Comparison of ENCODE assay signal across 8 mouse cellular contexts in genomic region chrX:136170625-136171024, GRCm38 (mm10). TPM values are rescaled to one million over a fixed set of nuclear protein-coding genes. Genes with fewer than 3 reads are reported as not detected.
A peak's percentile ranks its signal among the peaks of the same experiment; 100 is the strongest.
DNase-seq lines count a peak whose midpoint lies in the region; ATAC-seq and TF ChIP-seq lines count a peak whose summit lies in the region.

No protein-coding gene starts in this region.

- peak overlapping the region; percentile 96 for H3K27ac ChIP-seq in heart, embryonic 12.5 days (ENCODE audit: poor library complexity, severe bottlenecking)
- no peak overlapping the region for H3K27ac ChIP-seq in embryonic facial prominence, embryonic 14.5 days (replicated peaks; ENCODE audit: low read depth, low read length)
- H3K27ac ChIP-seq in hindbrain, postnatal 0 days, result 0 out of 2 replicates have a peak overlapping the region, but pooled peaks have one; percentile 11
- H3K27ac ChIP-seq in midbrain, embryonic 16.5 days (ENCODE audit: low read length), result no peak overlapping the region

- peak overlapping the region; percentile 77 for H3K4me2 ChIP-seq in heart, embryonic 12.5 days
- H3K4me2 ChIP-seq in embryonic facial prominence, embryonic 14.5 days (ENCODE audit: low read depth, low read length), result peak overlapping the region; percentile 54
- H3K4me2 ChIP-seq in hindbrain, postnatal 0 days (ENCODE audit: low read depth, low read length), result peak overlapping the region; percentile 60
- peak overlapping the region; percentile 62 for H3K4me2 ChIP-seq in midbrain, embryonic 16.5 days (ENCODE audit: low read length)

- no peak for TF ChIP-seq CTCF in hindbrain, postnatal 0 days (IDR thresholded peaks at IDR 0.05; ENCODE audit: low read depth)

- 35% methylated on average over 10 of the region's 10 CpGs for WGBS in heart, embryonic 12.5 days
- 62% methylated on average over 10 of the region's 10 CpGs for WGBS in embryonic facial prominence, embryonic 14.5 days
- 67% methylated on average over 10 of the region's 10 CpGs for WGBS in hindbrain, postnatal 0 days
- 60% methylated on average over 10 of the region's 10 CpGs for WGBS in midbrain, embryonic 16.5 days

- intact Hi-C loops in heart, postnatal 36 days (cut with DNase I), result loop anchor here (5.0 kb wide), 1 partner anchor 77 kb away; the partner anchor contains the start of gene Tceal9
- intact Hi-C loops in gastrocnemius, postnatal 14 days (cut with DNase I; ENCODE audit: low total_unique reads), result no loop called here

- peak overlapping the region; percentile 71 for H3K9ac ChIP-seq in heart, embryonic 12.5 days
- peak overlapping the region; percentile 42; the same call in 1 of the 2 replicates for H3K9ac ChIP-seq in embryonic facial prominence, embryonic 14.5 days (ENCODE audit: low read depth, low read length)
- H3K9ac ChIP-seq in hindbrain, postnatal 0 days (replicated peaks; ENCODE audit: low read length), result no peak overlapping the region
- no peak overlapping the region for H3K9ac ChIP-seq in midbrain, embryonic 16.5 days (ENCODE audit: low read depth, low read length)

- no peaks in the 10 kb centered on the region; the same call in 1 of the 2 replicates for H3K36me3 ChIP-seq in heart, embryonic 12.5 days
- H3K36me3 ChIP-seq in embryonic facial prominence, embryonic 14.5 days (ENCODE audit: control insufficient read depth, insufficient read depth, low read length), result 0 out of 2 replicates have a peak, but pooled peaks cover 4% of the 10 kb centered on the region
- no peaks in the 10 kb centered on the region for H3K36me3 ChIP-seq in hindbrain, postnatal 0 days (ENCODE audit: insufficient read depth, low read length)
- H3K36me3 ChIP-seq in midbrain, embryonic 16.5 days (ENCODE audit: control insufficient read depth, insufficient read depth, low read length), result no peaks in the 10 kb centered on the region

- no peaks in the 10 kb centered on the region for H3K27me3 ChIP-seq in heart, embryonic 12.5 days (replicated peaks)
- H3K27me3 ChIP-seq in embryonic facial prominence, embryonic 14.5 days (replicated peaks; ENCODE audit: control insufficient read depth, insufficient read depth, low read length), result no peaks in the 10 kb centered on the region; the same call in 1 of the 2 replicates
- H3K27me3 ChIP-seq in hindbrain, postnatal 0 days (ENCODE audit: insufficient read depth, low read length), result no peaks in the 10 kb centered on the region
- no peaks in the 10 kb centered on the region for H3K27me3 ChIP-seq in midbrain, embryonic 16.5 days (ENCODE audit: control insufficient read depth, insufficient read depth, low read depth, low read length)

- no peak for DNase-seq in heart, postnatal 36 days
- DNase-seq in embryonic facial prominence, embryonic 14.5 days (ENCODE audit: low spot score), result no peak
- DNase-seq in hindbrain, postnatal 0 days (ENCODE audit: low spot score), result no peak
- no peak for DNase-seq in gastrocnemius, postnatal 14 days
- no peak for DNase-seq in cerebellum, postnatal 36 days
- no peak for DNase-seq in kidney, adult 8-10 months

- no peaks in the 10 kb centered on the region for H3K9me3 ChIP-seq in heart, embryonic 12.5 days (replicated peaks)
- no peaks in the 10 kb centered on the region for H3K9me3 ChIP-seq in embryonic facial prominence, embryonic 14.5 days (ENCODE audit: control insufficient read depth, low read length)
- no peaks in the 10 kb centered on the region for H3K9me3 ChIP-seq in hindbrain, postnatal 0 days (ENCODE audit: low read length)
- H3K9me3 ChIP-seq in midbrain, embryonic 16.5 days (replicated peaks; ENCODE audit: control insufficient read depth, low read length, poor library complexity, severe bottlenecking), result no peaks in the 10 kb centered on the region

- peak overlapping the region; percentile 71 for H3K4me3 ChIP-seq in heart, embryonic 12.5 days
- peak overlapping the region; percentile 55 for H3K4me3 ChIP-seq in embryonic facial prominence, embryonic 14.5 days (ENCODE audit: low read depth, low read length)
- H3K4me3 ChIP-seq in hindbrain, postnatal 0 days (ENCODE audit: low read length), result peak overlapping the region; percentile 48
- peak overlapping the region; percentile 56 for H3K4me3 ChIP-seq in midbrain, embryonic 16.5 days (ENCODE audit: low read depth, low read length)

- 0 out of 2 replicates have a peak, but pooled peaks have one; percentile 47 for ATAC-seq in heart, embryonic 12.5 days (ENCODE audit: insufficient number of reproducible peaks, low FRiP score)
- ATAC-seq in embryonic facial prominence, embryonic 14.5 days (ENCODE audit: low read depth), result no peak
- ATAC-seq in hindbrain, postnatal 0 days, result no peak
- no peak for ATAC-seq in midbrain, embryonic 16.5 days

- H3K4me1 ChIP-seq in heart, embryonic 12.5 days (replicated peaks), result no peaks in the 10 kb centered on the region
- no peaks in the 10 kb centered on the region for H3K4me1 ChIP-seq in embryonic facial prominence, embryonic 14.5 days (ENCODE audit: control insufficient read depth, insufficient read depth, low read length)
- no peaks in the 10 kb centered on the region for H3K4me1 ChIP-seq in hindbrain, postnatal 0 days (ENCODE audit: insufficient read depth, low read length)
- H3K4me1 ChIP-seq in midbrain, embryonic 16.5 days (ENCODE audit: control insufficient read depth, insufficient read depth, low read length), result no peaks in the 10 kb centered on the region

RNA-seq across cellular contexts. Expression of gene Tceal8, which starts 1.5 kb away (rescaled TPM):
- 265 and 277 TPM in 2 replicates for polyA plus RNA-seq in heart, embryonic 12.5 days (2016; fragmentation: Nextera tagmentation; extraction: Ambion mirVana)
- total RNA-seq in heart, postnatal 36 days (2021), result 10 to 100 TPM; 17.0 to 19.2 TPM
- 216 and 224 TPM in 2 replicates for polyA plus RNA-seq in embryonic facial prominence, embryonic 14.5 days (2014; fragmentation: Nextera tagmentation; extraction: Ambion mirVana)
- total RNA-seq in hindbrain, postnatal 0 days (2014; rRNA removed), result 72.2 and 82.6 TPM in 2 replicates
- polyA plus RNA-seq in hindbrain, postnatal 0 days (2015; fragmentation: Nextera tagmentation; extraction: Ambion mirVana), result 138 and 146 TPM in 2 replicates
- polyA plus RNA-seq in midbrain, embryonic 16.5 days (2015; fragmentation: Nextera tagmentation; extraction: Ambion mirVana), result 121 and 125 TPM in 2 replicates
- total RNA-seq in gastrocnemius, postnatal 14 days (2021), result 10 to 100 TPM; 29.8 to 32.9 TPM

RNA-seq across cellular contexts. Expression of gene Bex4, which starts 31.8 kb away (rescaled TPM):
- polyA plus RNA-seq in heart, embryonic 12.5 days (2016; fragmentation: Nextera tagmentation; extraction: Ambion mirVana), result 216 and 218 TPM in 2 replicates
- 1 to 10 TPM in 1 of 2 experiments, under 1 TPM in 1; 0.49 to 1.2 TPM for total RNA-seq in heart, postnatal 36 days (2021)
- polyA plus RNA-seq in embryonic facial prominence, embryonic 14.5 days (2014; fragmentation: Nextera tagmentation; extraction: Ambion mirVana), result 34.1 and 35.0 TPM in 2 replicates
- 20.0 and 38.4 TPM in 2 replicates for total RNA-seq in hindbrain, postnatal 0 days (2014; rRNA removed)
- 153 and 160 TPM in 2 replicates for polyA plus RNA-seq in hindbrain, postnatal 0 days (2015; fragmentation: Nextera tagmentation; extraction: Ambion mirVana)
- 170 and 186 TPM in 2 replicates for polyA plus RNA-seq in midbrain, embryonic 16.5 days (2015; fragmentation: Nextera tagmentation; extraction: Ambion mirVana)
- not detected for total RNA-seq in gastrocnemius, postnatal 14 days (2021)

RNA-seq across cellular contexts. Expression of gene Tceal5, which starts 33.1 kb away (rescaled TPM):
- 17.3 and 18.1 TPM in 2 replicates for polyA plus RNA-seq in heart, embryonic 12.5 days (2016; fragmentation: Nextera tagmentation; extraction: Ambion mirVana)
- total RNA-seq in heart, postnatal 36 days (2021), result under 1 TPM in 1 of 2 experiments, not detected in 1; 0.58 TPM
- 6.6 and 7.0 TPM in 2 replicates for polyA plus RNA-seq in embryonic facial prominence, embryonic 14.5 days (2014; fragmentation: Nextera tagmentation; extraction: Ambion mirVana)
- total RNA-seq in hindbrain, postnatal 0 days (2014; rRNA removed), result 3.9 and 4.3 TPM in 2 replicates
- polyA plus RNA-seq in hindbrain, postnatal 0 days (2015; fragmentation: Nextera tagmentation; extraction: Ambion mirVana), result 45.2 and 45.8 TPM in 2 replicates
- polyA plus RNA-seq in midbrain, embryonic 16.5 days (2015; fragmentation: Nextera tagmentation; extraction: Ambion mirVana), result 31.8 and 38.9 TPM in 2 replicates
- total RNA-seq in gastrocnemius, postnatal 14 days (2021), result 10 to 100 TPM; 60.8 to 74.0 TPM

RNA-seq across cellular contexts. Expression of gene Tceal7, which starts 44.0 kb away (rescaled TPM):
- 9.2 and 10.6 TPM in 2 replicates for polyA plus RNA-seq in heart, embryonic 12.5 days (2016; fragmentation: Nextera tagmentation; extraction: Ambion mirVana)
- 1 to 10 TPM in 1 of 2 experiments, not detected in 1; 1.1 TPM for total RNA-seq in heart, postnatal 36 days (2021)
- polyA plus RNA-seq in embryonic facial prominence, embryonic 14.5 days (2014; fragmentation: Nextera tagmentation; extraction: Ambion mirVana), result 271 and 420 TPM in 2 replicates
- total RNA-seq in hindbrain, postnatal 0 days (2014; rRNA removed), result 0.86 and 2.4 TPM in 2 replicates
- 3.5 and 4.1 TPM in 2 replicates for polyA plus RNA-seq in hindbrain, postnatal 0 days (2015; fragmentation: Nextera tagmentation; extraction: Ambion mirVana)
- polyA plus RNA-seq in midbrain, embryonic 16.5 days (2015; fragmentation: Nextera tagmentation; extraction: Ambion mirVana), result 3.9 and 4.2 TPM in 2 replicates
- total RNA-seq in gastrocnemius, postnatal 14 days (2021), result 100 to 1,000 TPM; 288 to 478 TPM

RNA-seq across cellular contexts. Expression of gene Bex1, which starts 44.7 kb away (rescaled TPM):
- 208 and 215 TPM in 2 replicates for polyA plus RNA-seq in heart, embryonic 12.5 days (2016; fragmentation: Nextera tagmentation; extraction: Ambion mirVana)
- total RNA-seq in heart, postnatal 36 days (2021), result 1 to 10 TPM; 2.7 to 3.1 TPM
- polyA plus RNA-seq in embryonic facial prominence, embryonic 14.5 days (2014; fragmentation: Nextera tagmentation; extraction: Ambion mirVana), result 131 and 140 TPM in 2 replicates
- 38.9 and 58.8 TPM in 2 replicates for total RNA-seq in hindbrain, postnatal 0 days (2014; rRNA removed)
- 272 and 279 TPM in 2 replicates for polyA plus RNA-seq in hindbrain, postnatal 0 days (2015; fragmentation: Nextera tagmentation; extraction: Ambion mirVana)
- polyA plus RNA-seq in midbrain, embryonic 16.5 days (2015; fragmentation: Nextera tagmentation; extraction: Ambion mirVana), result 271 and 313 TPM in 2 replicates
- 10 to 100 TPM; 12.0 to 17.3 TPM for total RNA-seq in gastrocnemius, postnatal 14 days (2021)

Comparison
In these comparisons a context has a peak if more than half of its experiments do, and no peak if none do; other contexts are left out.
1. H3K27ac ChIP-seq: peak in heart, embryonic 12.5 days (single experiment) and hindbrain, postnatal 0 days (single experiment); none in embryonic facial prominence, embryonic 14.5 days (single experiment) and midbrain, embryonic 16.5 days (single experiment).
2. H3K9ac ChIP-seq: peak in heart, embryonic 12.5 days (single experiment) and embryonic facial prominence, embryonic 14.5 days (single experiment); none in hindbrain, postnatal 0 days (single experiment) and midbrain, embryonic 16.5 days (single experiment).
3. Peak in every context shown above with its lines, with median percentiles within 50 percentile points of each other: H3K4me2 ChIP-seq and H3K4me3 ChIP-seq.